ENCODE assay signal across 11 mouse cellular contexts in genomic region chr2:128158734-128159410, GRCm38 (mm10). TPM values are rescaled to one million over a fixed set of nuclear protein-coding genes. Genes with fewer than 3 reads are reported as not detected.
DNase-seq lines count a peak whose midpoint lies in the region; ATAC-seq and TF ChIP-seq lines count a peak whose summit lies in the region.
"Had no signal": no experiment of that assay in that cellular context is flagged by ENCODE, and none has a peak within 500 bp of the region (broad histone marks: within the 10 kb centered on the region; RNA-seq: fewer than 3 reads in every experiment).

No protein-coding gene starts in this region.

- TF ChIP-seq EP300 in lung, postnatal 0 days (IDR thresholded peaks at IDR 0.05), result peak; percentile 56
- no peak for TF ChIP-seq EP300 in stomach, postnatal 0 days (optimal IDR thresholded peaks at IDR 0.05)

- H3K27me3 ChIP-seq in heart, embryonic 12.5 days (replicated peaks), result no peaks in the 10 kb centered on the region
- no peaks in the 10 kb centered on the region for H3K27me3 ChIP-seq in lung, postnatal 0 days (replicated peaks; ENCODE audit: insufficient read depth, low read length)
- H3K27me3 ChIP-seq in hindbrain, embryonic 14.5 days (ENCODE audit: control insufficient read depth, insufficient read depth, low read length), result no peaks in the 10 kb centered on the region
- H3K27me3 ChIP-seq in stomach, postnatal 0 days (ENCODE audit: control insufficient read depth, insufficient read depth, low read length), result no peaks in the 10 kb centered on the region
- H3K27me3 ChIP-seq: midbrain, embryonic 13.5 days had no signal

- no peaks in the 10 kb centered on the region for H3K9me3 ChIP-seq in heart, embryonic 12.5 days (replicated peaks)
- H3K9me3 ChIP-seq in lung, postnatal 0 days (ENCODE audit: low read length), result no peaks in the 10 kb centered on the region
- H3K9me3 ChIP-seq in hindbrain, embryonic 14.5 days (ENCODE audit: control insufficient read depth, low read length), result no peaks in the 10 kb centered on the region
- H3K9me3 ChIP-seq in stomach, postnatal 0 days (ENCODE audit: control insufficient read depth, low read length), result no peaks in the 10 kb centered on the region
- H3K9me3 ChIP-seq: midbrain, embryonic 13.5 days had no signal

- peaks cover 22% of the 10 kb centered on the region for H3K36me3 ChIP-seq in heart, embryonic 12.5 days
- H3K36me3 ChIP-seq in lung, postnatal 0 days (ENCODE audit: insufficient read depth, low read length), result no peaks in the 10 kb centered on the region
- H3K36me3 ChIP-seq in hindbrain, embryonic 14.5 days (replicated peaks; ENCODE audit: control insufficient read depth, insufficient read depth), result no peaks in the 10 kb centered on the region
- H3K36me3 ChIP-seq in stomach, postnatal 0 days (ENCODE audit: control insufficient read depth, insufficient read depth, low read length), result no peaks in the 10 kb centered on the region

- H3K4me1 ChIP-seq in heart, embryonic 12.5 days (replicated peaks), result peaks cover 83% of the 10 kb centered on the region
- peaks cover 28% of the 10 kb centered on the region for H3K4me1 ChIP-seq in lung, postnatal 0 days (ENCODE audit: insufficient read depth, low read depth, low read length)
- H3K4me1 ChIP-seq in lung, adult 2 months (ENCODE audit: control insufficient read depth, insufficient read depth, low read length), result peaks cover 28% of the 10 kb centered on the region
- H3K4me1 ChIP-seq in hindbrain, embryonic 14.5 days (replicated peaks; ENCODE audit: control insufficient read depth, insufficient read depth, low read length), result peaks cover 15% of the 10 kb centered on the region
- peaks cover 8% of the 10 kb centered on the region; the same call in 1 of the 2 replicates for H3K4me1 ChIP-seq in stomach, postnatal 0 days (replicated peaks; ENCODE audit: control insufficient read depth, insufficient read depth)

- H3K27ac ChIP-seq in heart, embryonic 12.5 days (ENCODE audit: poor library complexity, severe bottlenecking), result 0 out of 2 replicates have a peak overlapping the region, but pooled peaks have one; percentile 7
- H3K27ac ChIP-seq in lung, postnatal 0 days (ENCODE audit: low read length), result peak overlapping the region; percentile 43; the same call in 1 of the 2 replicates
- no peak overlapping the region for H3K27ac ChIP-seq in hindbrain, embryonic 14.5 days
- H3K27ac ChIP-seq in stomach, postnatal 0 days (replicated peaks), result peak overlapping the region; percentile 49; the same call in 1 of the 2 replicates
- H3K27ac ChIP-seq: midbrain, embryonic 13.5 days had no signal

- TF ChIP-seq POLR2A in lung, adult 2 months (IDR thresholded peaks at IDR 0.05; ENCODE audit: borderline replicate concordance, extremely low read depth, low read depth, low read length), result no peak

- H3K4me2 ChIP-seq in heart, embryonic 12.5 days, result no peak overlapping the region
- H3K4me2 ChIP-seq in lung, postnatal 0 days (replicated peaks; ENCODE audit: low read depth, low read length), result no peak overlapping the region; the same call in 1 of the 2 replicates
- no peak overlapping the region for H3K4me2 ChIP-seq in hindbrain, embryonic 14.5 days (replicated peaks)
- H3K4me2 ChIP-seq in stomach, postnatal 0 days (replicated peaks; ENCODE audit: low read depth), result no peak overlapping the region
- H3K4me2 ChIP-seq: midbrain, embryonic 13.5 days had no signal

- no peak for ATAC-seq in heart, embryonic 12.5 days (ENCODE audit: insufficient number of reproducible peaks, low FRiP score)
- peak; percentile 35 for ATAC-seq in lung, postnatal 0 days
- peak; percentile 22; the same call in 1 of the 2 replicates for ATAC-seq in hindbrain, embryonic 14.5 days (ENCODE audit: low FRiP score)
- ATAC-seq in stomach, postnatal 0 days (ENCODE audit: low FRiP score, low TSS enrichment), result no peak
- ATAC-seq: midbrain, embryonic 13.5 days had no signal

- H3K9ac ChIP-seq in heart, embryonic 12.5 days, result peak overlapping the region; percentile 14; the same call in 1 of the 2 replicates
- H3K9ac ChIP-seq in lung, postnatal 0 days (replicated peaks; ENCODE audit: low read depth), result no peak overlapping the region
- H3K9ac ChIP-seq in hindbrain, embryonic 14.5 days, result no peak overlapping the region
- H3K9ac ChIP-seq in stomach, postnatal 0 days (ENCODE audit: low read length), result no peak overlapping the region; the same call in 1 of the 2 replicates
- H3K9ac ChIP-seq: midbrain, embryonic 13.5 days had no signal

- 73% methylated on average over 17 of the region's 17 CpGs for WGBS in heart, embryonic 12.5 days
- WGBS in lung, postnatal 0 days, result 26% methylated on average over 17 of the region's 17 CpGs
- 35% methylated on average over 17 of the region's 17 CpGs for WGBS in lung, adult 2 months
- 37% methylated on average over 17 of the region's 17 CpGs for WGBS in hindbrain, embryonic 14.5 days
- WGBS in stomach, postnatal 0 days, result 39% methylated on average over 17 of the region's 17 CpGs

- no peak for DNase-seq in heart, postnatal 14 days
- peak; percentile 60 for DNase-seq in lung, postnatal 0 days (ENCODE audit: low spot score)
- DNase-seq in lung, adult 2 months, result no peak
- DNase-seq in hindbrain, embryonic 14.5 days (ENCODE audit: low spot score), result no peak
- no peak for DNase-seq in stomach, postnatal 0 days (ENCODE audit: low spot score)
- DNase-seq in cerebellum, postnatal 10 days, result no peak
- no peak for DNase-seq in layer of hippocampus, adult 8-10 months (ENCODE audit: low spot score in 2 of 2)
- DNase-seq: gastrocnemius, postnatal 36 days; right cerebral cortex, adult 18-20 months had no signal

- no peak for TF ChIP-seq CTCF in lung, postnatal 0 days (IDR thresholded peaks at IDR 0.05)
- TF ChIP-seq CTCF in lung, adult 2 months (IDR thresholded peaks at IDR 0.05; ENCODE audit: insufficient read depth, low read length), result no peak
- TF ChIP-seq CTCF in stomach, postnatal 0 days (IDR thresholded peaks at IDR 0.05; ENCODE audit: low read depth), result no peak

- intact Hi-C loops in heart, postnatal 14 days (cut with DNase I), result no loop called here

- no peak overlapping the region for H3K4me3 ChIP-seq in heart, embryonic 12.5 days
- H3K4me3 ChIP-seq in lung, postnatal 0 days (ENCODE audit: low read depth, low read length), result no peak overlapping the region
- H3K4me3 ChIP-seq in lung, adult 2 months (replicated peaks; ENCODE audit: extremely low read depth, low read depth, low read length), result no peak overlapping the region
- no peak overlapping the region for H3K4me3 ChIP-seq in hindbrain, embryonic 14.5 days (replicated peaks; ENCODE audit: low read length)
- no peak overlapping the region for H3K4me3 ChIP-seq in stomach, postnatal 0 days (ENCODE audit: low read depth, low read length)
- H3K4me3 ChIP-seq: midbrain, embryonic 13.5 days had no signal

RNA-seq across cellular contexts. Expression of gene Bcl2l11, which starts 33.0 kb away (rescaled TPM):
- 21.6 and 23.3 TPM in 2 replicates for polyA plus RNA-seq in heart, embryonic 12.5 days (2016; fragmentation: Nextera tagmentation; extraction: Ambion mirVana)
- 10 to 100 TPM; 16.5 to 19.7 TPM for total RNA-seq in heart, postnatal 14 days (2021)
- polyA plus RNA-seq in lung, postnatal 0 days (2015; fragmentation: Nextera tagmentation; extraction: Ambion mirVana), result 18.5 and 18.6 TPM in 2 replicates
- polyA plus RNA-seq in lung, adult 2 months (2012; rRNA removed), result 22.3 and 24.5 TPM in 2 replicates
- 12.2 and 12.9 TPM in 2 replicates for polyA plus RNA-seq in hindbrain, embryonic 14.5 days (2014; fragmentation: Nextera tagmentation; extraction: Ambion mirVana)
- 6.2 and 8.0 TPM in 2 replicates for polyA plus RNA-seq in stomach, postnatal 0 days (2015; fragmentation: Nextera tagmentation; extraction: Ambion mirVana)
- total RNA-seq in layer of hippocampus, adult 8-10 months (2022), result 1 to 10 TPM; 5.1 to 8.1 (median 6.5) TPM

Comparison
In these comparisons a context has a peak if more than half of its experiments do, and no peak if none do; other contexts are left out.
1. ATAC-seq: peak in lung, postnatal 0 days (single experiment) and hindbrain, embryonic 14.5 days (single experiment); none in heart, embryonic 12.5 days (single experiment) and stomach, postnatal 0 days (single experiment).